Mouse (Mus musculus): ENCODE data around the gene Apoe.
A peak's percentile ranks its signal among the peaks of the same experiment; 100 is the strongest.

- TF ChIP-seq MAFK (IDR thresholded peaks at IDR 0.05; ENCODE audit: insufficient read depth, low read depth, low read length): no peak
- peak; percentile 92 for TF ChIP-seq ZNF384 (IDR thresholded peaks at IDR 0.05; ENCODE audit: low read depth, low read length)
Observed at GRCm38 (mm10) chr7:19668947-19669721, 29.9 kb downstream of the Apoe start.
